Mouse (Mus musculus) lung, adult 2 months (tissue): ENCODE results near the gene Dnal4.

Experiments
- CTCF ChIP-seq: fragments of 200-500 bp; IDR thresholded peaks from 2 replicates; pipeline ENCODE4 v1.5.1; 2011; ENCODE audit warnings: mild to moderate bottlenecking, low read length, control low read depth; ENCODE audit not compliant: insufficient read depth
- POLR2A ChIP-seq: fragments of 200-500 bp; IDR thresholded peaks from 2 replicates; pipeline ENCODE4 v1.6.1; 2011; ENCODE audit warnings: low read depth, mild to moderate bottlenecking, control low read depth, low read length, borderline replicate concordance; ENCODE audit errors: extremely low read depth

DNA sequence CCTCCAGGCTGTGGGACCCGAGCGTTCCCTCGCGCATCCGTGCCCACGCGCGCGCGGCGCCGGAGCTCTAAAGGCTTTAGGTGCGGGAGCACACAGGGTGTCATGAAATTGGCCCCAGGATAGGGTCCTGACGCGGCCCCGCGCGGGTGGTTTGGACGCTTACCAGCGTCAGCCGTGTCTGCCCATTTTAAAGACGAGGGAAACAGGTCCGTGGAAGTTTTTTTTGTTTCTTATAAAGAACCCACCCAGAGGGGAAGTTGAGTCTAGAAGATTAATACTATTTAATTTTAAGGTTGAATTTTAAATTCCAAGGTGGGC lies 35.0 kb downstream of the Dnal4 start:
- TF ChIP-seq CTCF (no peak), POLR2A (no peak)
